Mouse (Mus musculus): ENCODE measurements around the gene Wls.

Wls gene

GRCm38 (mm10) chr3:159917328-159918090 lies 78.0 kb downstream of the Wls start:
- DNase-seq, result no peak

Measured in thymus, postnatal 4 days (tissue).